In the genomic region with DNA sequence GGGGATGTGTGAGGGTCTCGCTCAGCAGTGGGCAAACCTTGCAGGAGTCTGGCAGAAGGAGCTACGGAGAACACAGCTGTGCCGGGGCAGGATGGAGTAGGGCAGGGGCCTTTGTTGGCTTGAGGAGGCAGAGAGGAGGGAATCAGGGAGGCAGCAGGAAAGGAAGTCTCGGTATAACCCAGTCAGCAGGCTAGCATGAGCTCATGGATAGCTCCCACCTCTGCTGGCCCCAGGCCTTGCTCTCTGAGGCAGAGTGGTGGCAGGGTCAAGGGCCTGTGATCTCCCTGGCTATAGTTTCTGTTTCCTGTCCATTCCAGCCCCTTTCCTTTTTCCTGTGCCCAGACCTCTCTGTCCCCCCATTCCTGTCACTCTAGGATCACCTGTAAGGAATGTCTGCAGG, we compare ENCODE assay signal across 10 mouse cellular contexts. TPM values are rescaled to one million over a fixed set of nuclear protein-coding genes. Genes with fewer than 3 reads are reported as not detected.
A peak's percentile ranks its signal among the peaks of the same experiment; 100 is the strongest.
DNase-seq lines count a peak whose midpoint lies in the region; ATAC-seq and TF ChIP-seq lines count a peak whose summit lies in the region.
"Had no signal": no experiment of that assay in that cellular context is flagged by ENCODE, and none has a peak within 500 bp of the region (broad histone marks: within the 10 kb centered on the region; RNA-seq: fewer than 3 reads in every experiment).

No protein-coding gene starts in this region.

- H3K9me3 ChIP-seq in lung, postnatal 0 days (ENCODE audit: low read length), result no peaks in the 10 kb centered on the region
- no peaks in the 10 kb centered on the region for H3K9me3 ChIP-seq in heart, embryonic 16.5 days (replicated peaks; ENCODE audit: control insufficient read depth, low read length)
- H3K9me3 ChIP-seq in liver, postnatal 0 days (ENCODE audit: low read length), result no peaks in the 10 kb centered on the region
- H3K9me3 ChIP-seq: neural tube, embryonic 12.5 days had no signal

- intact Hi-C loops in gastrocnemius, adult 2 months (cut with DNase I), result no loop called here

- H3K4me1 ChIP-seq in lung, postnatal 0 days (ENCODE audit: insufficient read depth, low read depth, low read length), result peaks cover 22% of the 10 kb centered on the region
- peaks cover 64% of the 10 kb centered on the region for H3K4me1 ChIP-seq in heart, embryonic 16.5 days (ENCODE audit: control insufficient read depth, insufficient read depth, low read length)
- peaks cover 73% of the 10 kb centered on the region for H3K4me1 ChIP-seq in liver, postnatal 0 days (ENCODE audit: insufficient read depth)

- peaks cover 16% of the 10 kb centered on the region for H3K36me3 ChIP-seq in lung, postnatal 0 days (ENCODE audit: insufficient read depth, low read length)
- peaks cover 10% of the 10 kb centered on the region for H3K36me3 ChIP-seq in heart, embryonic 16.5 days (ENCODE audit: control insufficient read depth, insufficient read depth)
- H3K36me3 ChIP-seq in liver, postnatal 0 days (replicated peaks; ENCODE audit: insufficient read depth, low read length), result peaks cover 13% of the 10 kb centered on the region

- no peak for TF ChIP-seq EP300 in lung, postnatal 0 days (IDR thresholded peaks at IDR 0.05)
- TF ChIP-seq EP300 in liver, postnatal 0 days (IDR thresholded peaks at IDR 0.05; ENCODE audit: low read depth), result no peak

- no peaks in the 10 kb centered on the region for H3K27me3 ChIP-seq in lung, postnatal 0 days (replicated peaks; ENCODE audit: insufficient read depth, low read length)
- H3K27me3 ChIP-seq in heart, embryonic 16.5 days (ENCODE audit: control insufficient read depth, insufficient read depth, low read length), result no peaks in the 10 kb centered on the region
- no peaks in the 10 kb centered on the region for H3K27me3 ChIP-seq in liver, postnatal 0 days (ENCODE audit: insufficient read depth, low read length)
- H3K27me3 ChIP-seq: neural tube, embryonic 12.5 days had no signal

- WGBS in lung, postnatal 0 days, result 55% methylated on average over 4 of the region's 4 CpGs
- WGBS in heart, embryonic 16.5 days, result 51% methylated on average over 4 of the region's 4 CpGs
- 74% methylated on average over 4 of the region's 4 CpGs for WGBS in liver, postnatal 0 days (ENCODE audit: insufficient replicate concordance)

- ATAC-seq in lung, postnatal 0 days, result peak; percentile 10; the same call in 1 of the 2 replicates
- no peak for ATAC-seq in heart, embryonic 16.5 days (replicated peaks; ENCODE audit: extremely low read depth, insufficient read depth, low FRiP score)
- ATAC-seq in liver, postnatal 0 days, result no peak
- ATAC-seq in megakaryocyte-erythroid progenitor cell, adult 5-6 weeks (replicated peaks; ENCODE audit: low FRiP score, low TSS enrichment, poor library complexity, severe bottlenecking), result no peak

- no peak for TF ChIP-seq CTCF in gastrocnemius, adult 2 months (IDR thresholded peaks at IDR 0.05)
- no peak for TF ChIP-seq CTCF in lung, postnatal 0 days (IDR thresholded peaks at IDR 0.05)
- TF ChIP-seq CTCF in liver, postnatal 0 days (IDR thresholded peaks at IDR 0.05; ENCODE audit: low read depth), result no peak

- H3K4me2 ChIP-seq in lung, postnatal 0 days (replicated peaks; ENCODE audit: low read depth, low read length), result peak overlapping the region; percentile 27
- peak overlapping the region; percentile 26 for H3K4me2 ChIP-seq in heart, embryonic 16.5 days (ENCODE audit: low read depth, low read length)
- H3K4me2 ChIP-seq in liver, postnatal 0 days (ENCODE audit: low read depth, low read length), result peak overlapping the region; percentile 18
- H3K4me2 ChIP-seq: neural tube, embryonic 12.5 days had no signal

- H3K9ac ChIP-seq in lung, postnatal 0 days (replicated peaks; ENCODE audit: low read depth), result no peak overlapping the region
- peak overlapping the region; percentile 45; the same call in 1 of the 2 replicates for H3K9ac ChIP-seq in heart, embryonic 16.5 days (ENCODE audit: low read length)
- H3K9ac ChIP-seq in liver, postnatal 0 days (replicated peaks), result peak overlapping the region; percentile 16
- H3K9ac ChIP-seq: neural tube, embryonic 12.5 days had no signal

- H3K27ac ChIP-seq in gastrocnemius, adult 2 months, result peak overlapping the region; percentile 46
- H3K27ac ChIP-seq in lung, postnatal 0 days (ENCODE audit: low read length), result peak overlapping the region; percentile 61
- peak overlapping the region; percentile 49 for H3K27ac ChIP-seq in heart, embryonic 16.5 days (ENCODE audit: low read length)
- 0 out of 2 replicates have a peak overlapping the region, but pooled peaks have one; percentile 24 for H3K27ac ChIP-seq in liver, postnatal 0 days (ENCODE audit: low read depth)
- H3K27ac ChIP-seq: neural tube, embryonic 12.5 days had no signal

- DNase-seq in gastrocnemius, adult 2 months, result no peak
- no peak for DNase-seq in gastrocnemius, postnatal 25 days
- peak; percentile 45 for DNase-seq in lung, postnatal 0 days (ENCODE audit: low spot score)
- DNase-seq in lung, postnatal 4 days, result no peak
- DNase-seq in liver, postnatal 0 days, result no peak
- DNase-seq in layer of hippocampus, adult 18-20 months (ENCODE audit: low spot score in 2 of 2), result no peak
- DNase-seq: kidney, adult 9 months had no signal

- H3K4me3 ChIP-seq in gastrocnemius, adult 2 months, result peak overlapping the region; percentile 52
- H3K4me3 ChIP-seq in lung, postnatal 0 days (ENCODE audit: low read depth, low read length), result no peak overlapping the region
- H3K4me3 ChIP-seq in heart, embryonic 16.5 days (ENCODE audit: low read length), result no peak overlapping the region
- H3K4me3 ChIP-seq in liver, postnatal 0 days (ENCODE audit: low read depth, low read length), result no peak overlapping the region
- H3K4me3 ChIP-seq: neural tube, embryonic 12.5 days had no signal

RNA-seq across cellular contexts. Expression of gene Pip5k1c, which starts 9.5 kb away (rescaled TPM):
- total RNA-seq in gastrocnemius, adult 2 months (2021), result 10 to 100 TPM; 20.7 to 25.0 TPM
- 10 to 100 TPM; 20.3 to 20.6 TPM for total RNA-seq in gastrocnemius, postnatal 25 days (2021)
- 31.2 and 32.4 TPM in 2 replicates for polyA plus RNA-seq in lung, postnatal 0 days (2015; fragmentation: Nextera tagmentation; extraction: Ambion mirVana)
- 31.3 and 33.2 TPM in 2 replicates for polyA plus RNA-seq in heart, embryonic 16.5 days (2015; fragmentation: Nextera tagmentation; extraction: Ambion mirVana)
- polyA plus RNA-seq in liver, postnatal 0 days (2015; fragmentation: Nextera tagmentation; extraction: Ambion mirVana), result 8.8 and 9.7 TPM in 2 replicates
- 40.4 and 51.0 TPM in 2 replicates for total RNA-seq in megakaryocyte-erythroid progenitor cell, adult 5-6 weeks (2014; fragmentation: Nextera tagmentation)
- 17.3 and 26.2 TPM in 2 replicates for total RNA-seq in megakaryocyte-erythroid progenitor cell, adult 5-6 weeks (2017)
- total RNA-seq in layer of hippocampus, adult 18-20 months (2021), result 100 to 1,000 TPM; 303 to 304 TPM

RNA-seq across cellular contexts. Expression of gene Tjp3, which starts 10.9 kb away (rescaled TPM):
- not detected for total RNA-seq in gastrocnemius, adult 2 months (2021)
- not detected for total RNA-seq in gastrocnemius, postnatal 25 days (2021)
- polyA plus RNA-seq in lung, postnatal 0 days (2015; fragmentation: Nextera tagmentation; extraction: Ambion mirVana), result 24.1 and 30.8 TPM in 2 replicates
- 4.7 and 5.3 TPM in 2 replicates for polyA plus RNA-seq in heart, embryonic 16.5 days (2015; fragmentation: Nextera tagmentation; extraction: Ambion mirVana)
- 1.7 and 1.8 TPM in 2 replicates for polyA plus RNA-seq in liver, postnatal 0 days (2015; fragmentation: Nextera tagmentation; extraction: Ambion mirVana)
- 0.81 and 7.3 TPM in 2 replicates for total RNA-seq in megakaryocyte-erythroid progenitor cell, adult 5-6 weeks (2014; fragmentation: Nextera tagmentation)
- total RNA-seq in megakaryocyte-erythroid progenitor cell, adult 5-6 weeks (2017), result 1.3 and 2.5 TPM in 2 replicates
- total RNA-seq in layer of hippocampus, adult 18-20 months (2021), result 1 to 10 TPM in 1 of 2 experiments, under 1 TPM in 1; 0.62 to 1.7 TPM

RNA-seq across cellular contexts. Expression of gene Cactin, which starts 18.6 kb away (rescaled TPM):
- 10 to 100 TPM in 1 of 2 experiments, 1 to 10 TPM in 1; 8.5 to 11.5 TPM for total RNA-seq in gastrocnemius, adult 2 months (2021)
- total RNA-seq in gastrocnemius, postnatal 25 days (2021), result 1 to 10 TPM; 7.9 to 8.3 TPM
- polyA plus RNA-seq in lung, postnatal 0 days (2015; fragmentation: Nextera tagmentation; extraction: Ambion mirVana), result 20.3 and 23.0 TPM in 2 replicates
- polyA plus RNA-seq in heart, embryonic 16.5 days (2015; fragmentation: Nextera tagmentation; extraction: Ambion mirVana), result 28.1 and 29.6 TPM in 2 replicates
- 12.4 and 12.9 TPM in 2 replicates for polyA plus RNA-seq in liver, postnatal 0 days (2015; fragmentation: Nextera tagmentation; extraction: Ambion mirVana)
- 26.4 and 46.2 TPM in 2 replicates for total RNA-seq in megakaryocyte-erythroid progenitor cell, adult 5-6 weeks (2014; fragmentation: Nextera tagmentation)
- 30.4 and 33.4 TPM in 2 replicates for total RNA-seq in megakaryocyte-erythroid progenitor cell, adult 5-6 weeks (2017)
- 10 to 100 TPM; 31.1 to 31.2 TPM for total RNA-seq in layer of hippocampus, adult 18-20 months (2021)

RNA-seq across cellular contexts. Expression of gene Tbxa2r, which starts 26.2 kb away (rescaled TPM):
- under 1 TPM; 0.43 to 0.75 TPM for total RNA-seq in gastrocnemius, adult 2 months (2021)
- total RNA-seq in gastrocnemius, postnatal 25 days (2021), result under 1 TPM; 0.83 to 1.00 TPM
- 19.6 and 28.4 TPM in 2 replicates for polyA plus RNA-seq in lung, postnatal 0 days (2015; fragmentation: Nextera tagmentation; extraction: Ambion mirVana)
- polyA plus RNA-seq in heart, embryonic 16.5 days (2015; fragmentation: Nextera tagmentation; extraction: Ambion mirVana), result 15.2 and 16.3 TPM in 2 replicates
- polyA plus RNA-seq in liver, postnatal 0 days (2015; fragmentation: Nextera tagmentation; extraction: Ambion mirVana), result 5.2 and 5.4 TPM in 2 replicates
- total RNA-seq in megakaryocyte-erythroid progenitor cell, adult 5-6 weeks (2014; fragmentation: Nextera tagmentation), result 0.66 and 2.3 TPM in 2 replicates
- total RNA-seq in megakaryocyte-erythroid progenitor cell, adult 5-6 weeks (2017), result 0.52 TPM in 1 of 2 replicates, not detected in the other
- total RNA-seq in layer of hippocampus, adult 18-20 months (2021), result 1 to 10 TPM in 1 of 2 experiments, under 1 TPM in 1; 0.74 to 1.0 TPM

RNA-seq across cellular contexts. Expression of gene Apba3, which starts 35.5 kb away (rescaled TPM):
- total RNA-seq in gastrocnemius, adult 2 months (2021), result 100 to 1,000 TPM; 110 to 119 TPM
- total RNA-seq in gastrocnemius, postnatal 25 days (2021), result 100 to 1,000 TPM; 102 to 106 TPM
- polyA plus RNA-seq in lung, postnatal 0 days (2015; fragmentation: Nextera tagmentation; extraction: Ambion mirVana), result 47.9 and 49.4 TPM in 2 replicates
- 62.7 and 63.0 TPM in 2 replicates for polyA plus RNA-seq in heart, embryonic 16.5 days (2015; fragmentation: Nextera tagmentation; extraction: Ambion mirVana)
- polyA plus RNA-seq in liver, postnatal 0 days (2015; fragmentation: Nextera tagmentation; extraction: Ambion mirVana), result 21.1 and 23.2 TPM in 2 replicates
- 28.9 and 32.6 TPM in 2 replicates for total RNA-seq in megakaryocyte-erythroid progenitor cell, adult 5-6 weeks (2014; fragmentation: Nextera tagmentation)
- total RNA-seq in megakaryocyte-erythroid progenitor cell, adult 5-6 weeks (2017), result 2.6 and 16.7 TPM in 2 replicates
- total RNA-seq in layer of hippocampus, adult 18-20 months (2021), result 10 to 100 TPM; 39.3 to 40.9 TPM

Comparison
In these comparisons a context has a peak if more than half of its experiments do, and no peak if none do; other contexts are left out.
1. RNA of gene Pip5k1c, which starts 9.5 kb away (total RNA-seq): 303 to 304 TPM in layer of hippocampus, adult 18-20 months; 17.3 to 51.0 TPM in megakaryocyte-erythroid progenitor cell, adult 5-6 weeks, 20.7 to 25.0 TPM in gastrocnemius, adult 2 months and 20.3 to 20.6 TPM in gastrocnemius, postnatal 25 days; every median in the first group is over 4 times any median in the second.
2. Peak in every context shown above with its lines, with median percentiles within 50 percentile points of each other: H3K27ac ChIP-seq and H3K4me2 ChIP-seq.